Mouse (Mus musculus): ENCODE results near the gene Cep72. TPM values are rescaled to one million over a fixed set of nuclear protein-coding genes. Genes with fewer than 3 reads are reported as not detected.

The Cep72 gene
- polyA plus RNA-seq (2014; fragmentation: Illumina TruSeq; extraction: RNeasy Lipid Tissue Mini Kit (QIAGEN cat#74804); ENCODE audit: low read depth, low replicate concordance), result 5.9 TPM

DNA sequence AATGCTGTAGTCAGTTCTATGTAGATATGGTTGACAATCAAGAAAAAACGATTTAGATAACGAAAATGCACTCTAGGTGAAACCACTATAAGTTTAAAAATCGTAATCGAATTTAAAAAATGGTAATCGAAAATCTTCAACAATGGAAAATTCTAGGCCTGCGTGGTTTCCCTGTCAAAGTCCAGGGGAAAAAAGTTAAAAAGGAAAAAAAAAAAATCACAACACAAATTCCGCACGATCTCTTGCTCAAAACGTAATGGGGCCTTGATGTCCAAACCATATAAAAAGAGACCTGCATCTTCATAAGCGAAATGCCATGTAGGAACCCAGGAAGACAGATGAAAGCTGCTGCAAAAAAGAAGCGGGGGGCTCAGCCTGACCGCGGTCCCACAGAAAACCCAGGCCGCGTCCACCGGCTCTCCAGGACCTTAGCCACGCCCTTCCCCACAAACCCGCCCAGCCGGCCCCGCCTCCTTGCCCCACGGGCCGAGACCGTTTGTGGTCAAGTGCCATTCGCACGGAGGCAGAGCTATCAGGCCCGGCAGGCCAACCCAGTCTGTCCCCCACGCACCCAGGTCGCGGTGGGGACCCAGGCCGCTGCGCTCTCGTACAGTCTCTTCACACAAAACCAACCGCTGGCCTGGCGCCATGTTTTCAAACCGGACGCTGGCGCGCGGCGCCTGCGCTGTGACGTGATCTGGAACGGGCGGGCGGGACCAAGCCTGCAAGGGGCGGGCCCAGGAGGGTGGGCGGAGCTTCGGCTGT lies at the start of gene Cep72:
Cep72 (minus strand) TSS at position 687 of the 765 bp plus-strand sequence.

DNA sequence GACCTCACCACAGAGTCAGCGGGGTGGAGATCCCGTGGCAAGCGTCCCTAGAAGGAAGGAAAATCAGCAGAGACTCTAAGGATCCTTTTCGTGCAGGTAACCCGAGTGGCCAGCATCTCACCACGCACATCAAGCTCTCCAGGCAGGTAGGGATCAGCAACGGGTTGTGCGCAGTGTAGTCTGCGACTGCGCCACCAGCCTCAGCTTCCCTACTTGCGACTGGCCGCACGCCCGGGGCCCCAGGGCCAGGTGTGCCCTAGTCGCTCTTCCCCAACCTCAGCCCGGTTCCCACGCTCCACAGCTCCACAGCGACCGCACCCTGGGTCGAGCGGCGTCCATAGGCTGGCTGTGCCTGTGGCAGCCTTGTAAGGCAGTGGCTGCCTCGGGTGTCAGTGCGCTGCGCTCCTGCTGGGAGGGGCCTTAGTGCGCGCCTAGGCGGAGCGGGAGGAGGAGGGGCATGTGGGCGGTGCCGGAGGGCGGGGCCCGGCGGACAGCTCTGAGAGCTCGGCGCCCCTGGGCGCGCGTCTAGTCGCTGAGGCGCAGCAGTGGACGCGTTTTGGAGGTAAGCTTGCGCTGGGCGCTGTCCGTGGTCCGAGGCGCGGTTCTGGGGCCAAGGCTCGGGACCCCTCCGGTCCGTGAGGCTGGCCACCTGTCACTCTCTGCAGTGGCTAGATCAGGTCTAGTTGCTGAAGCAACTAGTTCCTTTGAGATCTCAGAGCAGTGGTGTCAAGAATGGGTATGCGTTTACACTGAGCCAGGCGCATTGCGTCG lies 53.0 kb downstream of the Cep72 start, which contains the start of gene Tppp:
Tppp (plus strand) TSS at position 460 of the 771 bp plus-strand sequence.

Other genes starting within 250 kb of the Cep72 start
- 0.70 TPM for gene Nkd2, start 214.7 kb downstream of the Cep72 start, polyA plus RNA-seq (2014; fragmentation: Illumina TruSeq; extraction: RNeasy Lipid Tissue Mini Kit (QIAGEN cat#74804); ENCODE audit: low read depth, low replicate concordance)
- gene Trip13, start 124.5 kb downstream of the Cep72 start, polyA plus RNA-seq (2014; fragmentation: Illumina TruSeq; extraction: RNeasy Lipid Tissue Mini Kit (QIAGEN cat#74804); ENCODE audit: low read depth, low replicate concordance), result 3.3 TPM
- 39.1 TPM for gene Brd9, start 124.5 kb downstream of the Cep72 start, polyA plus RNA-seq (2014; fragmentation: Illumina TruSeq; extraction: RNeasy Lipid Tissue Mini Kit (QIAGEN cat#74804); ENCODE audit: low read depth, low replicate concordance)
- gene Zdhhc11, start 98.4 kb downstream of the Cep72 start, polyA plus RNA-seq (2014; fragmentation: Illumina TruSeq; extraction: RNeasy Lipid Tissue Mini Kit (QIAGEN cat#74804); ENCODE audit: low read depth, low replicate concordance), result not detected
- gene Tppp, start 52.9 kb downstream of the Cep72 start, polyA plus RNA-seq (2014; fragmentation: Illumina TruSeq; extraction: RNeasy Lipid Tissue Mini Kit (QIAGEN cat#74804); ENCODE audit: low read depth, low replicate concordance), result 13.8 TPM
- 0.12 TPM for gene Slc9a3, start 59.2 kb upstream of the Cep72 start, polyA plus RNA-seq (2014; fragmentation: Illumina TruSeq; extraction: RNeasy Lipid Tissue Mini Kit (QIAGEN cat#74804); ENCODE audit: low read depth, low replicate concordance)
- gene Exoc3, start 146.4 kb upstream of the Cep72 start, polyA plus RNA-seq (2014; fragmentation: Illumina TruSeq; extraction: RNeasy Lipid Tissue Mini Kit (QIAGEN cat#74804); ENCODE audit: low read depth, low replicate concordance), result 80.3 TPM
- 2.2 TPM for gene Ahrr, start 230.0 kb upstream of the Cep72 start, polyA plus RNA-seq (2014; fragmentation: Illumina TruSeq; extraction: RNeasy Lipid Tissue Mini Kit (QIAGEN cat#74804); ENCODE audit: low read depth, low replicate concordance)